Mouse (Mus musculus) v-Abl transformed pro-B cells (cell line): ENCODE data around the gene Lrrc38.

ENCODE experiments used
- in situ Hi-C, 2 experiments: fragments of 400-800 bp; cut with MboI; formaldehyde crosslinking; loops; one replicate each; pipeline ENCODE4 v1.15.1; 2025; ENCODE audit not compliant: unreplicated experiment in 2 of 2

The Lrrc38 gene

DNA sequence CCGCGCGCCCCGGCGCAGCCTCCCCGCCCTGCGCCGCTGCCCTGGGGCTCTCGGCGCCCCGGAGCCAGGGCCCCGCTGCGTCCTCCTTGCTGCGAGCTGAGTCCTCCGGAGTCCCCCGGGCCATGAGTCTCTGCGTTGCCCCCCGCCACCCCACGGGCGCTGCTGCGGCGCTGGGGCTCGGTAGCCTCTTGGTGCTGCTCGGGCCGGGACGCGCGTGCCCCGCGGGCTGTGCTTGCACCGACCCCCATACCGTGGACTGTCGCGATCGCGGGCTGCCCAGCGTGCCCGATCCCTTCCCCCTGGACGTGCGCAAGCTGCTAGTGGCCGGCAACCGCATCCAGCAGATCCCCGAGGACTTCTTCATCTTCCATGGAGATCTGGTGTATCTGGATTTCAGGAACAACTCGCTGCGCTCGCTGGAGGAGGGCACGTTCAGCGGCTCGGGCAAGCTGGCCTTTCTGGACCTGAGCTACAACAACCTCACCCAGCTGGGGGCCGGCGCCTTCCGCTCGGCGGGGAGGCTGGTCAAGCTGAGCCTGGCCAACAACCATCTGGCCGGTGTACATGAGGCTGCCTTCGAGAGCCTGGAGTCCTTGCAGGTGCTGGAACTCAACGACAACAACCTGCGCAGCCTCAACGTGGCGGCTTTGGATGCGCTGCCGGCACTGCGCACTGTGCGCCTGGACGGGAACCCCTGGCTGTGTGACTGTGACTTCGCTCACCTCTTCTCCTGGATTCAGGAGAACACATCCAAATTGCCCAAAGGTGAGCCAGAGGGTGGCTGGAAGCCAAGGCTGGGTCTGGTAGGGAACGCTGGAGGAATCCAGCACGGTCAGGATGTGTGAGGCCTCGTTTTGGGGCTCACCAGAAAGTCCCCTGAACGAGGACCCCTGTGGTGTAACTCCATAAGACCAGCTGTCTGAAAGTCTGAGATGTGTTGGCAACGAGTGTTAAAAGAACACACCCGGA, 774 bp downstream of the Lrrc38 start:
- in situ Hi-C loops, result no loop called here

GRCm38 (mm10) chr4:143352301-143352700, 2.7 kb downstream of the Lrrc38 start:
- in situ Hi-C loops, result no loop called here

GRCm38 (mm10) chr4:143361520-143361919, 12.0 kb downstream of the Lrrc38 start:
- in situ Hi-C loops, result no loop called here

GRCm38 (mm10) chr4:143366415-143367041, 17.0 kb downstream of the Lrrc38 start:
- in situ Hi-C loops, result no loop called here

DNA sequence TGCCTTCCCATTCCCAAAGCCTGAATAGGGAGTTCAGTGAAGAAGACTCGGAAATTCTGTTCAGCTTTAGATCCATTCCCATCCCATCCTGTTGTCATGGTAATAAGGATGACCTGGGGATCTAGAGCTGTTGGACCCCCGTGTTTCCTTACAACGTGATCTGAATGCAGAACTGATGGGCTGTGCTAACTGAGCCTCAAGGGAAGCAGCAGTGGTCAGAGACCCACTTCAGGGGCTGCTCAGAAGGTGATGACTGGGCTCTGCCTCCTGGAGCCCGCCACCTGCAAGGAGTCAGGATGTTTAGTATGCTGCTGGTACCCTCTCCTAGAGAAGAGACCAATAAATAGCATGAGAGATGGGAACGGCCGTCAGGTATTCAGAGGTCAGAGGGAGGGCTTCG, 29.9 kb downstream of the Lrrc38 start:
- in situ Hi-C loops, result loop anchor here in 1 of 2 experiments (25.0 kb wide), 1 partner anchor 1517 kb away; the partner anchor contains the start of gene Efhd2

GRCm38 (mm10) chr4:143379931-143380715, 30.6 kb downstream of the Lrrc38 start:
- in situ Hi-C loops, result loop anchor here in 1 of 2 experiments (25.0 kb wide), 1 partner anchor 1518 kb away; the partner anchor contains the start of gene Efhd2

DNA sequence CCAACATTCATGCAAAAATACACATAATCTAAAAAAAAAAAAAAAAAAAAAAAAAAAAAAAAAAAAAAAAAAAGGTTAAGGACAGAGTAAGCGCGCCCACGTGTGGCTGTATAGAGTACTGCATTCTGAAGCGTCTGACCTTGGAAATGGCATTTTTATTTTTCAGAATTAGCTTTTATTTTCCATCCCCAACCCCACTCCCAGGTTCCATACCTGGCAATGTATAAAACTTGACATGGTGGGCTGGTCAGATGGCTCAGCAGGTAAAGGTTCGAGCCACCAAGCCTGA, 31.1 kb downstream of the Lrrc38 start:
- in situ Hi-C loops, result loop anchor here in 1 of 2 experiments (25.0 kb wide), 1 partner anchor 1518 kb away; the partner anchor contains the start of gene Efhd2

GRCm38 (mm10) chr4:143382163-143382562, 32.6 kb downstream of the Lrrc38 start:
- in situ Hi-C loops, result loop anchor here in 1 of 2 experiments (25.0 kb wide), 1 partner anchor 1520 kb away; the partner anchor contains the start of gene Efhd2

DNA sequence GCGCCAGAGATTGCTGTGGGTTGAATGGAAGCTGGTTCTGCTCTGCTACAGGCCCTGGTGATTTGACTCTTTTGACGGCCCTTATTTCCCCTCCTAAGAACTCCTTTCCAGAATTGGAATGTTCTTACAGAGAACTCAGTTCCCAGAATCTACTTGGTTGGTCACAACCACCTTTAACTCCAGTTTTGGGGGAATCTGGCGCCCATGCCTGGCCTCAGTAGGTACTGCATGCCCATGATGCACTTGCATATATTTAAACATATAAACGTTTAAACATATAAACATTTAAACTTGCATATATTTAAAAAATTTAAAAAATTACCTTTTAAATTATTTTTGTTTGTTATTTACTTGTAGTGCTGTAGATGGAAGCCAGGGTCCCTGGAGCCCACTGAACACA, 34.1 kb downstream of the Lrrc38 start:
- in situ Hi-C loops, result loop anchor here in 1 of 2 experiments (25.0 kb wide), 1 partner anchor 1521 kb away; the partner anchor contains the start of gene Efhd2

DNA sequence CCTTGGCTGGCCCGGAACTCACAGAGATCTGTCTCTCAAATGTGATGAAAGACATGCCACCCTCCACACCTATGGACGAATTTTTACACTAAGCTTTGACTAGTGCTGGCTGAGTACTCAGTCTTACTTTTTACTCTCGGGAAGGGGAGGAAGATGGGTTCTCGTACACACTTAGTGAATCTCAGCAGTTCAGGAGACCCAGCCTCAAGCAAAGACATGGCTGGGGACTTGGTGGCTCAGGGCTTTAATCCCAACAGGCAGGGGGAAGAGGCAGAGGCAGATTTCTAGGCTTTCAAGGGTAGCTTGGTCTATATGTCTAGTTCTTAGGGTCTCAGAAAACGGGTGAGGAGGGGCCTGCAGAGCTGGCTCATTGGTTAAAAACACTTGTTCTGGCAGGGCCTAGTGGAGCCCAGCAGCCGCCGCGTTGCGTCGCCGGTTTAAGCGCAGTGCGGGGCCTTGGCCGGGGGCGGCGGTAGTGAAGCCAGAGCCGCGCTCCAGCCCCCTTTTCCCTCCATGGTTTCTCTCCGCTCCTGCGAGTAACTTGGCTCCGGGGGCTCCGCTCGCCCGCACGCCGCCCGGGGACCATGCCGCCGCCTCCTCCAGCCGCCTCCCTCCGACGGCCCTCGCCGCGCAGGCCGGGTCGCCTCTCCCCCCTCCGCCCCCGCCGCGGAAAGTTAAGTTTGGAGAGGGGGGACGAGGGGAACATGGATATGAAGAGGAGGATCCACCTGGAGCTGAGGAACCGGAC, 39.6 kb downstream of the Lrrc38 start:
- in situ Hi-C loops, result loop anchor here in 1 of 2 experiments (25.0 kb wide), 1 partner anchor 1527 kb away; the partner anchor contains the start of gene Efhd2

DNA sequence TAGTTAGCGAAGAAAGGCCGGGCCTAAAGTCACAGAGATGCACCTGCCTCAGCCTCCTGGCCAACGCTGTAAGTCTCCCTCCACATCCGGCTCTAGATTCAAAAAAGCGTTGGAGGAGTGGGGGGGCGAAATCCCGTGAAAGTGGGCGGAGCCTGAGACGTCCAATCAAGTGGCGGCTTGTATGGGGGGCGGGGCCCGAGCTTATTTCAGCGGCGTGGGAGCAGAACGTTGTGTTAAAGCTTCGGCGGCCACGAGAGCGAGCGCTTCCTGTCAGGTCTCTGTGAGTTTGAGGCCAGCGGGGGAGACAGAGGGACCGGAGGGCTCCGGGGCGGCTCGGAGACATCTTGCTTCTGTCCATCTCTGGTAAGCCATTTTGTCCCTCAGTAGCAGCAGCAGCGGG, 44.6 kb downstream of the Lrrc38 start, which contains the start of gene Pramel1:
Pramel1 (plus strand) TSS at position 248 of the 400 bp plus-strand sequence.
- in situ Hi-C loops, result loop anchor here in 1 of 2 experiments (25.0 kb wide), 1 partner anchor 1532 kb away; the partner anchor contains the start of gene Efhd2

GRCm38 (mm10) chr4:143411566-143412218, 62.1 kb downstream of the Lrrc38 start:
- in situ Hi-C loops, result loop anchor here (25.0 kb wide), 6 partner anchors 249 to 1974 kb away; partner anchors contain the start of genes Fblim1 (in 2 of the 2), Slc25a34 (in 2 of the 2), Tmem82 (in 2 of the 2) and Efhd2 (in 1 of the 2)

- in situ Hi-C loops, result loop anchor here (25.0 kb wide), 6 partner anchors 250 to 1975 kb away; partner anchors contain the start of genes Fblim1 (in 2 of the 2), Slc25a34 (in 2 of the 2), Tmem82 (in 2 of the 2) and Efhd2 (in 1 of the 2)
Measured at GRCm38 (mm10) chr4:143412219-143413092, 62.9 kb downstream of the Lrrc38 start, which contains the start of gene Pramef8. TSS of gene Pramef8 (plus strand) at chr4:143412426.

GRCm38 (mm10) chr4:143413621-143414020, 64.1 kb downstream of the Lrrc38 start:
- in situ Hi-C loops, result loop anchor here (25.0 kb wide), 6 partner anchors 251 to 1976 kb away; partner anchors contain the start of genes Fblim1 (in 2 of the 2), Slc25a34 (in 2 of the 2), Tmem82 (in 2 of the 2) and Efhd2 (in 1 of the 2)

DNA sequence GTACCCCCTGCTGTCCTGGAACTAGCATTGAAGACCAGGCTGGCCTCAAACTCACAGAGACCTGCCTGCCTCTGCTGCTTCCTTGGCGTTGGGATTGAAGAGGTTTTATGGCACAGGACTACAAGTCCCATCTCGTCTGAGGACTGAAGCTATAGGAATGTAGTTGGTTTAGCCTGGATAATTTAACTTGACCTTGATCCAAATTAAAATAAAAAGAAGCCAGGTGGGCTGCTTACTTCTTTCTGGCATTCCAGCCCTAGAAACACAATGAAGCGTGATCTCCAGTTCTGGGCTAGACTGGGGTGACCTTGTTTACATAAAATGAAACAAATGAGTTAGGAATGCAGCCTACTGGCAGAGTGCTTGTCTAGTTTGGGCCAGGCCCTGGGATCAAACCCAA, 64.6 kb downstream of the Lrrc38 start:
- in situ Hi-C loops, result loop anchor here (25.0 kb wide), 6 partner anchors 252 to 1977 kb away; partner anchors contain the start of genes Fblim1 (in 2 of the 2), Slc25a34 (in 2 of the 2), Tmem82 (in 2 of the 2) and Efhd2 (in 1 of the 2)
